Mouse (Mus musculus) fat pad, adult 2 months (tissue): ENCODE measurements around the gene Ptgis.

Source experiments
- DNase-seq: peaks from one replicate; pipeline ENCODE4 v3.0.0-alpha.2; 2011; ENCODE audit warnings: low read depth, low spot score; ENCODE audit errors: extremely low read depth

Ptgis gene

DNA sequence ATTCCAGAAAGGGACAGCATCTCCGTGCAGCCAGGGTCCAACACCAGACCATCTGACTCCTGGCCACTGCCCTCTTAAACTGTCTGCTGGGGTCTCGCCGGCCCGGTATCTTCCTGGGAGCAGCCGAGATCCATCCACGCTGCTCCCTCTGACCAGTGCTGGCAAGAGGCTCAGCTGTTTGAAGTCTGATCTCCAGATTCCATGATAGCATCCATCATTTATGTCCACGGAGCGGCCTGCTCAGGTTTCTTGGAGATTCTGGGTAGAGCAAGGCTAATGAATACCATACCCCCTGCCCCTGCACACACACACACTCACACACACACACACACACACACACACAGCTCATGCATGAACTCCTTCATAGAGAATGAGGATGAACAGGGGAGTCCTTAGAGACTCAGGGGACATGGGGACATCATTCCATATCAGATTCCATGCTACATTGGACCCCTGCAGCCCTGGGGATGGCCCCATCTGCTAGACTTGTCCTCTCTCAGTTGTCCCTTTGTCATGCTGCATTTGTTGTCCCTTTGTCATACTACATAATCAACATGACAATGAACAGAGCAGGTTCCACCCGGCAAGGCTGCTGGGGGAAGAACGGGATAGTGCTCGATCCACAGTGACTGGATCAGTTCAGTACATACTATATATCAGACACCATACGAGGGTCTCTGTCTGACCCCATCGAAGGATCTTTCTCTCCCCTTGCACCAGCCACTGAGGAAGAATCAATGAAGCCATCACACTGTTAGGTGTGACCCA lies 41.6 kb downstream of the Ptgis start:
- no peak for DNase-seq

DNA sequence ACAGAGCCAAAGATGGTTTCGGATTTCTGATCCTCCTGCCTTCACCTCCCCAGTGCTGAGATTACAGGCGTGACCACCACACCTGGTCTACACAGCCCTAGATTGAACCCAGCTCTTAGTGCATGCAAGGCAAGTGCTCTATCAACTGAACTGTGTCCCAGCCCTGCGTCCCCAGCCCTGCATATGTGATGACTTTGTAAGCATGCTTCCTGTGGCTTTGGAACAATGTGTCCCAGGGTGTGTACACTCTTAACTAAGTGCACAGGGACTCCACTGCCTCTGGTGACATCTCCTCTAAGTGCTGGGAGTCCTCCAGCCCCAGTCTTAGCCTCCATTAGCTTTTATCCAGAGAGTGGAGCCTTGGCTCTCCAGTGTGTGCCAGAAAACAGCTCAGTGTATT lies 47.0 kb downstream of the Ptgis start:
- DNase-seq, result no peak

DNA sequence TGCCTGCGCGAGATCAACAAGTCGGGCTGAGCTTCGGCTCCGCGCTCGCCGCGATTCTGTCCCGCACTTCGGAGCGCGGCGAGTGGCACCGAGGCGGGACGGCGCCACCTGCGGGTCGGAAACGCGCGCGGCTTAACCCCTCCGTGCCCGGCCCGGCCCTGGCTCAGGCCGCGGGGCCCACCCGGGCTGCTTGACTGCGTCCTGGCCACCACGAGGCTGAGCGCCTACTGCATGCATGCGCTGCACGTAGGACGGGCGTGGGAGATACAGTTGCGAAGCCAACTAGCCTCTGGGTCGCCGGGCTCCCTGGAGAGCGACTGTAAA lies 50.4 kb downstream of the Ptgis start, which contains the start of gene Kcnb1:
Gene Kcnb1 (minus strand): TSS at position 80 of the 324 bp plus-strand sequence.
- DNase-seq, result no peak

DNA sequence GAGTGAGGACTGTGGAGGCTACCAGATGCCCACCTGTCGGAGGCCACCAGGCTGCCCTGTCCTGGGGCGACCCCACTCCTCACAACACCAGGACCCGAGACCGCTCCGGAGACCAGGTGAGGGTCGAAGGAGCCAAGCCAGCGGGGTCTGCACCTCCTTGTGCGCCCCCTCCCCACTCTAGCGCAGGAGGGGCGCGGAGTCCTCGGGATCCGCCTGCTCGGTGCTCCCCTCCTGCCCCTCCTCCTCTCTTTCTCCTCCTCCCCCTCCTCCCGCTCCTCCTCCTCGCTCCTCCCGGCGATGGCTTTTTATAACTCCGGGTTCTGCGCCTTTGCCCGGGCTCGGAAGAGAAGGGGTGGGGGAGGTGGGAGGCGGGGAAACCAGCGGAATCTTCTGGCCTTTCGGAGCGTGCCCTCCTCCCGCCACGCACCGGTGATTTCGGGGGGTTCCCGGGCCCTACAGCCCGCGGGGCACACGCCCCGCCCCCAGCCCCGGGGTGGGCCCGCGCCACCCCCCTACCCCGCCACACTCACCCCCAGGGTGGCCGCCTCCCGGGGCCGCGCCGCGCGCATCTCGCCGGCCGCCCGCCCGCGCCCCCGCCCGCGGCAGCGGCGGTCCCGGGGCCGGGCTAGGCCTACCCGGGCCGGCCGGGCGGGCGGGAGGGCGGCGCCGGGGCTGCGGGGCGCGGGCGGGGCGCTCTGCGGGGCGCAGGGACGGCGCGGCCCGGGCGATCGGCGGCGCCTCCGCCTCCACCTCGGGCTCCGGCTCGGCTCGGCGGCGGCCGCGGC lies 50.9 kb downstream of the Ptgis start:
- no peak for DNase-seq

DNA sequence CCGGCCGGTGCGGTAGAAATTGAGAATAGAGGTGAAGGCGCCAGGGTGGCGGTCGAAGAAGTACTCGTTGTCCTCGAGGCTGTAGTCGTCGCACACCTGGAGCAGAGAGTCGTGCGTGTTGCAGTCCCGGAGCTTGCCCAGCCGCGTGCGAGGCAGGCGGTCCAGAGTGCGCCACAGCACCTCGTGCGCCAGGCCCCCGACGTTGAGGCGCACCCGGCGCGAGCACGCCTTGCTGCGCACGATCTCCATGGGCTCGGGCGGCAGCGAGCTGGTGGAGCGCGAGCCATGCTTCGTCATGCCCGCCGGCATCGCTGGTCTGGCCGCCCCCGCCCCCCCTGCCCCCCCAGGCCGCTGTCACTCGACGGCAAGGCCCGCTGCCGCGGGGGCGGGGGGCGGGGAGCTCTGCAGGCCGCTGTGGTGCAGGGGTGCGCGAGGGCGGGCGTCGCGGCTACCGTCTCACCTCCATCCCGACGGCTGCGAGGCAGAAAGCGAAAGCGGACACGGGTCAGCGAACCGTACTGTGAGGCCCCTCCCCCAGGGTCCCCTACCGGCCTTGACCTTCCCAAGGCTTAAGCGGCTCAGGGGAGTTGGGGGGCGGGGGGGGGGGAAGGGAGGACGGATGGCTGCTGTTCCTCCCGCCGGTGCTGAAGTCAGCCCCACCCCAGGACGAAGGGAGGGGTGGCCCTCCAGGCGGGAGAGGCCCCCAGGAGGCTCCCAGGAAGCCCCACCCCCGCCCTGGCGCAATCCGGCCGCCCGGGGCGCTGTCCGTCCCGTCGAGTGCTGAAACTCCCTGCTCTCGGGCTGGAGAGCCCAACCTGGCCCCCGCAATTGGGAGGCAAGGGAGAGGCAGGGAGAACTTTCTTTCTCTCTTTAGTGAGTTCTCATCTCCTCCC lies 51.8 kb downstream of the Ptgis start:
- DNase-seq, result no peak

DNA sequence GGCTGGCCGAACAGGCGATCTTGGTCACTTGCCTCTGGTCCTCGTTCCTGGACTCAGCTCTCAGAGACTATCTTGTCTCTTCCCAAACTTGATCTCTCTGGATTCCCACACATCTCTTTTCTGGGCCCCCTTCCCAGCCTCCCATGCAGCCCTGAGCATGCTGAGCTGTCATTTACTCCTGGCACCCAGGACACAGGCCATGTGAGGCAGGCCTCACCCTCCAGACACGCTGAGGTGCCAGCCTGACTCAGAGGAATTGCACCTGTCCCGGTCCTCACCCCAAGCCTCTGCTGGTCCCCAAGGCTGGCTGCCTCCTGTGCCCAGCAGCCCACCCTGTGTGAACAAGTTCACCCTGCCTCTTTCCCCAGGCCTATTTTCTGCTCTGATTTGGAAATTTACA lies 53.3 kb downstream of the Ptgis start:
- no peak for DNase-seq

DNA sequence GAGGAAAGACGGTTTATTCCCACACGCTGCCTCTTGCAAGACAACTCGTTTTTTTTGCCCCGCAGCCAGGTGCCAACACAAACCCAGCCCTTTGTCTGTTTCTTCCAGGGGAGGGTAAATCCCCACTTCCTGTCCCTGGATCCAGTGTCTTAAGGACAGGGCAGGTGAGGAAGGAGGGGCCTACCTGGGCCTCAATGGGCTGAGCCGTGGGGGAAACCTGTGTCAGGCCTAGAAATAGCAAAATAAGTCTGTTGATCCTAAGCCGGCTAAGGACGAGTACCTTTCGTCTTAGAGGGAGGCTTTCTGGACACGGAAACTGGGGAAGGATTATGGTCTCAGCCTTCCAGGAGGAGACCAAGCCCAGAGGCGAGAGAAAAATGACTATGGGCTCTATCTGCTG lies 53.9 kb downstream of the Ptgis start:
- DNase-seq, result no peak

DNA sequence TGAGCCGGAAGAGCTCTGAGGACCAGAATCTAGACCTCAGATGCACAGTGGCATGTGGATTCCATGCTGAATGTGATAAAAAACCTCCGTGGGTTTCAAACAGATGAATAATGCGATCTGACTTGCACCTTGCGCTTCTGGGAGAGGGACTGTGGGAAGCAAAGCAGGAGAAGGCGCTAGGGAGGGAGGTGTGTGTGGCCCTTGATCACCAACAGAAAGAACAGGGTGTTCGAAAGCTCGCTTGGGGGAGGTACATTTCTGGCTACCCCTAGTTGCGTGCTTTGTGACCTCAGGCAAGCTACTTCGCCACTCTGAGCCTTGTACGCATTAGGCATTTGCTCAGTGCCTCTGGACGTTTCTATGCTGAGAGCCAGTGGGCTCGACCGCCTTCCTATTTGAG lies 54.4 kb downstream of the Ptgis start:
- DNase-seq, result no peak

DNA sequence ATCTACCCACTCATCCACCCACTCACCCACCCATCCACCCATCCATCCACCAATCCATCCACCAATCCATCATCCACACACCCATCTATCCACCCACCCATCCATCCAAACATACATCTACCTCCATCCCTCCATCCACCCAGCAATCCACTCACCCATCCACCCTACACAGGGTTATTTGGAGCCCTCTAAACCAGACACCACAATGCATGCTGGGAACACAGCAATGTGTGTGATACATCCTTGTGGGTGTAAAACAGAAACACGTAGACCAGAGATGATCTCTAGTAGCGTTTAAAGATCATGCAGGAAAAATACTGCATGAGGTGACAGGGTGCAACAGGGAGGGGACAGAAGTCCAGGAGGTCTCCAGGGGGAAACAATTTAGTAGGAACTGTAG lies 55.0 kb downstream of the Ptgis start:
- DNase-seq, result no peak

DNA sequence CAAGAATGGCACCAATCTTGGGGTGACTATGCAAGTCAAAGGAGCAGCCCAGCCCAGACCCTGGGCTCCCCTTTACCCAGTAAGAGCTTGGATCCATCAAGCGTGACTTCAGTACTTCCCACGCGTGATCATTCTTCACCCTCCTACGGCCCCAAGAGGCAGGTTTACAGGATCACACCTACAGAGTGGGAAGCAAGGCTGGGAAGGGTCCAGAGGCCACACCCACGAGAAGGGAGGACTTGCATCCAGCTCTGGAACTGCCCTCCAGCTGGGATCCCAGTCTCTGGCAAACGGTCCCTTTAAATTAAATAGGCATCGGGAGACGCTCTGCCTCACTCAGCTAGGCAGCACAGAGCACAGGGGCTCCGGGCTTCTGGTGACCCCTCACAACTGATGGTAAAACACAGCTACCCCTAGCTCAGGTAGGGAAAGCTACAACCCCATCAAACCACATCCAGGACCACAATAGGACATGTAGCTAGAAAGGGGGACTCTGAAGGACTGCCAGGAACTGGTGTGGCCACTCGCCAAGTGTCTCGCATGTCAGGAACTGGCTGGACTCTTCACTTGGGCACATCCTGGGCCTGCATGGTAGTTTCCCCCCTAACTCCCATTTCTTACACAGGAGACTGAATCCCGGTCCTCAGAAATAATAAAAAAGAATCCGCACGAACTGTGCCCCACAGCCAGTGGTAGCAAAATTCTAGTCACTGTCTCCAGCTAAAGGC lies 58.6 kb downstream of the Ptgis start:
- no peak for DNase-seq

DNA sequence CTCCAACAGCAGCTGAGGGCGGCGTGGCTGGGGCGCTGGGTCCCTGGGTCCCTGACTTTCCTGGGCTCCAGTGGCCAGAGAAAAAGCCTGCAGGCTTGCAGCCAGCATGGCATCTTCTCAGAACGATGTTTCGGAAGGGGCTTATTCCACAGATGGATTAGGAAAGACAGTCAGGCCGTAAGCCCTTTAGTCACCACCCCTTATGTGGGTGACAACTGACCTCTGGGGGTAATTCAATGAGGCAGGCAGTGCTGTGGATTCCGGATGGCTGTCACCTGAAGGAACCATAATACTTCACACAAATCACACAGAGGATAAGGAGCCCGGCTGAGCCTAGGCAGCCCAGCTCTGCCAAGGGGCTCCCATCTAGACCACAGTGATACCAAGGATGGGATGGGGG lies 59.3 kb downstream of the Ptgis start:
- no peak for DNase-seq

DNA sequence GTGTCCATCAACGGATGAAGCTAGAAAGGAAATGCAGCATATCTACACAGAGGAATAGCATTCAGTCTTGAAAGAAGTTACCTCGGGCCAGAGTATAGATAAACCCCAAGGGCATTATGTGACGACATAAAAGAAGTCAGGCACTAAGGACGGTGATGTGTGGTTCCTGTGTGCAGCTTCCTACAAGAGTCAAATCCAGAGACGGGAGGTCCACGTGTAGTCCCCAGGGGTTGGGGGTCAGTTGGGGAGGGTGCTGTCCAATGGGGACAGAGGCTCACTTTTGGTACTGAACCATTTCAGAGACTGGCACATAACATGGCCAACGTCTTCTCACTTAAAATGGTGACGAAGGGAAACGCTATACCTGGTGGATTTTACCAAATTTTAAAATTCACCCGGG lies 61.1 kb downstream of the Ptgis start:
- DNase-seq, result no peak

DNA sequence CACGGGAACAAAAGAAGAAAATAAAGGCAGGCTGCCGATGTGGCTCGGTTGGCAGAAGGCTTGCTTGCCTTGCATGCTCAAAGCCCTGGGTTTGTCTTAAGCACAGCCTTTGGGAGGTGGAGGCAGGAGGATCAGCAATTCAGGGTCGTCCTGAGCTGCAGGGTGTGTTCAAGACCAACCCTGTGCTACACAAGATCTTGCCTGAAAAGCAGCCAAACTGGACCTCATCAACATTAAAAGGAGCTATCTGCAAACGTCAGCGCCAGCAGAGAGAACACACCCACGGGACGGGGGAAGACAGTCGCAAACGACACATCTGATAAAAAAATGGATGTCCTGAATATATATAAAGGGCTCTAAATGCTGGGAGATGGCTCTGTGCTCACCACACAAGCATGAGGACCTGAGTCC lies 63.2 kb downstream of the Ptgis start:
- DNase-seq, result no peak

DNA sequence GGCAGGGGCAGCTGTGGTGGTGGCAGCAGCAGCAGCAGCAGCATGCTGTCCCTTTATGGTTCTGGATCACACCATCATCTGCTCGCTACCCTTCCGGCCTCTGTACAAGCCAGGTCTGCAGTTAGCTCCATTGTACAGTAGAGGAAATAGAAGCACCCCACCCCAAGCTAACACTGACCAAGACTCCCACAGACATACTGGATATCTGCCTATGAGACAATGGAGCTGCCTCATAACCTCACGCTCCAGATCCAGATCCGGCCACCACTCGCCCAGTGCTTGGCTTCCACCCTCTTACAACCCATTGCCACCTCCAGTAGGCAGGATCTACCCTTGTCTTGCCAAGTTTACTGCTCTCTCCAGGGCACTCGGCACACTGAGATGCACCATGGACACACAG lies 65.1 kb downstream of the Ptgis start:
- DNase-seq, result no peak

DNA sequence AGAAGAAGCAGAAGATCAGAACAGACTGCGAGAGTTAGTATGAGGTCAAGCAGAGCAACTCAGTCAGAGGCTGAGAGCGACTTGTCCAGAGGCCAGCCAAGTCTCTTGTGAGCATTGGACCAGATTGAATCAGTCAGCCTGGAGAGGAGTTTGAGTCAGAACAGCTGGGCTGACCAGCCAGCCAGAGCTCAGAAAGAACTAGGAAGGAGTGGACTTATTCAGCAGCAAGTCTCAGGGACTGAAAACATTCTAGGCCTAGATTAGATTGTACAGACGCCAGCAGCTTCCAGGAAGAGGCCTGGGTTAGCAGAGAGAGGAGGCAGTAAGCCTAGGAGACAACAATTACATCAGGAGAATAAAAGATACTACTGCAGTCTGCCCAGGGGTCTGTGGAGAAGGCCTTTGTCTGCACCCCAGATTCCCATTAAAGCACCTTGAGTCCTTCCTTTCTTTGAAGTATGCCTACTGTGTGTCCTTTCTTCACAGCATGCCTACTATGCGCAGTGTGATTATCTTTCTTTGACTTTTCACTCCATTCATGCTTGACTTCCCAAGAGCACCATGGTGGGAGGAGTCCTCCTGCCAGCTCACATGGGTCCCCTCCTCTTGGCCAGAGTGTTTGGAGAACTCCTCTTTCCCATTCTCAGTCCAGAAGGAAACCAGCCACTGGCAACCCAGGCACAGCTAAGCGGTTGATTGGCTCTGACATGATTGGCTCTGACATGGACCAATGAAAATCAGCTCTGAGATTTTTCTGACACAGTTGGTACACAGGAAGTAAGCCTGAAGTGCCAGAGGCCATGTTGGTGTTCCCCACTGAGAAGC lies 67.1 kb downstream of the Ptgis start:
- DNase-seq, result no peak

DNA sequence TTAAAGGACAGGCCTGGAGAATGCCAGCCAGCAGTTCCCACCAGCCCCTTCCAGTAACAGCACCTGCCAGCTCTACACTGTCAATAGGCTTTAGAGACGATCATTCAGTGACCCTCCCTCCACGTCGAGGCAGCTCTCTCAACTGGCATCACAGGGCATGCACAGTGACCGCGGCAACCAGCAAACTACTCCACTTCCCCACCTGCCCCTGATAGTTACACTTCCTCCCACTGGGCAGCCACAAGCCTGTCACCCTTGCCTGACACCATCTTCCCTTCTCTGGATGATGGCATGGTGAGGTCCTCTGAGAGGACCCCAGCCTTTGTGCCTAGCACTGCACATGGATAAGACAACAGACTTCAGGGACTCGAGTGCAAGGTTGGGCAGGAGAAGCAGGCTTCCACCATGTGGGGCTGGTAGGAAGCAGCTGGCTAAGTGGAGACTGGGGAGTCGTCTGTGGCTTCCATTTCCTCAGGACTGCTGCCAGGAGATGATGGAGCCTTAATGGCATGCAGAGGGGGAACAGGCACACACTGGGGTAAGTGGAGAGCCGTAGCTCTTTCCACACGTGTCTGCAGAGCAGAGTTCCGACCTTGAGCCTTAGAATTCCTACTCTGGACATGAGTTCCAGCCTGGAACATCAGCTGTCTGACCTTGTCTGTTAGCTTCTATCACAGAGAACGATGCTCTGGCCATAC lies 72.7 kb downstream of the Ptgis start:
- no peak for DNase-seq

DNA sequence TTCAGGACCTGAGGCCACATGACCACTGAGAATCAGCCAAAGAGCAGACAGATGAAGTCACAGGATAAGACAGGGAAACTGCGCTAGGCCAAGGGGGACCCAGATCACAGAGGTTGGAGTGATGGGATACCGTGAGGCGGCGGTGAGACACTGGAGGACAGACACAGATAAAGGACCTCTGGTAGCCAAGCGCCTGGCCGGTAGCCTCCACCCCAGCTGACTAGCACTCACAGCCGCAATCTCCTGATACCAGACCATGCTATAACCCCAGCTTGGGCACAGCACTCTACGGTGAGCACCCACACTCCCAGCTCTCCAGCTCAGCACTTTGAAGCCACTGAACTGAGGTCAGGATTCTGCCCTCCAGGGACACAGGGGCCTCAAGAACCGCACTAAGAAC lies 76.8 kb downstream of the Ptgis start:
- DNase-seq, result no peak

DNA sequence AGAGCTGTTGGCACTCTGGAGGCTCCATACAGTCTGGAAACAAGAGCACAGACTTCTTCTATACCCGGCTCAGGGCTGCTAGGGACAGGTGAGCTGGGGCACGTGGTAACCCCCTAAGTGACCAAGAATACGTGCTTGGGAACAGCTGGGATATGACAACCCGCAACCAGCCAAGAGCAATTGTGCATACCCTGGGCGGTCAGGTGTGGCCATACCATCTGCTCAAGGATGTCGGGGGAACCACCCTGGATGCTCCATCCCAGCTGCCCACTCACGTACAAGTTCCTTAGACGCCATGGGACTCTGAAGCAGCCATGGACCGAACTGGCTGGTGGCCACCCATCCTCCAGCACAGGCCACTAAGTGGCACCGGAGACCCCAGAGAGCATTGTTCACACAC lies 77.3 kb downstream of the Ptgis start:
- DNase-seq, result no peak

DNA sequence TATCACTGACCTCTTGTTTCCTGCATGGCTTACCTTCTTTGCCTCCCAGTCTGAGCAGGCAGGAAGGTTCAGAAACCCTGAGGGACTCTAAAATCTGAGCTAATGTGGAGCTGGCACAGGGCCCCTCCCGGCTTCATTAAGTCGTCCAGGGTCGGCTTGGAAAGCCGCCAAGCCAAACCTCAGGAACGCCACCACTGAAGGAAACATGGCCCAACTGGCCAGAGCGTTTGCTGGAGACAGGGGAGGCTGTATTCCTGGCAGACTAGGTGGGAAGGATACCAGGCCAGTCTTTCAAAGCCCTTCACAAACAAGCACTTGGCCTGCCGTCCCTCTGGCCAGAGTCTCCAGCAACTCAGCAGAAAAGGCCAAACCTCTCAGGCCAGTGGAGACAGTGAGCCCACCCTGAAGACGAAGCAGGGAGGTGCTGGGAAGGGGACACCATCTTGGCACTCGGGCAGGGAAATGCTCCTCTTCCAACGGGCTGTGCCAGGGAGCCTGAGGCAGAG lies 77.8 kb downstream of the Ptgis start:
- no peak for DNase-seq
